Mouse (Mus musculus) spleen, adult 2 months (tissue): ENCODE data around the gene Dennd5b.

ENCODE experiments used
- CTCF ChIP-seq: fragments of 200-500 bp; IDR thresholded peaks from 2 replicates; pipeline ENCODE4 v1.5.1; 2011; ENCODE audit warnings: mild to moderate bottlenecking, inconsistent platforms; ENCODE audit not compliant: insufficient read depth, insufficient read length, insufficient replicate concordance; ENCODE audit errors: extremely low read depth
- POLR2A ChIP-seq: fragments of 200-500 bp; IDR thresholded peaks from 2 replicates; pipeline ENCODE4 v1.6.1; 2011; ENCODE audit warnings: low read depth, low read length, inconsistent platforms

GRCm38 (mm10) chr6:149060670-149061387, 40.7 kb downstream of the Dennd5b start:
- TF ChIP-seq POLR2A (no peak), CTCF (no peak)
